Mouse (Mus musculus) naive thymus-derived CD4-positive, alpha-beta T cell, adult 5 months (primary cell): Measurements from ENCODE around the gene Gm3543. TPM values are rescaled to one million over a fixed set of nuclear protein-coding genes. Genes with fewer than 3 reads are reported as not detected.

Source experiments
- polyA plus RNA-seq: library from polyadenylated mRNA; unstranded; fragments of 100-300 nt; shearing (Covaris generic); gene quantifications from one replicate; pipeline ENCODE4 v1.2.1, GENCODE M21; 2017

Gene Gm3543
- not detected for polyA plus RNA-seq

DNA sequence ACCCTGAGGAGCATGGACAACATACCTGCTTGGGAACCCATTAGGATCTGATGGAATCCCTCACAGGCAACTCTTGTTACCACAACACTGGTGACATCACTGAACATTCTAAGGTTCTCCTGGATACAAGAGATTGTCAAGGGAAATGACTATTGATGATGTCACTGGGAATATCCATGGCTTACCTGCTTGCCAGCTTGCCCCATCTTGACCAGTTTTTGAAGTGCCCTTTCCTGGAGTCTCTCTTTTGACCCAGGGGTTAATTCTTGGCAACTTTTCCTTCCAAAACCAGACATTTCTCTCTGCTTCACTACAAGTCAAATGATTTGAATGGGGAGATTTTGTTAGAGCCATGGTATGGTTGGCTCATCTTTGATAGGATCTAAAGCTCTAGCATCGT lies at the start of gene Gm3543:
TSS of gene Gm3543 (minus strand) at position 101 of the 400 bp plus-strand sequence.

DNA sequence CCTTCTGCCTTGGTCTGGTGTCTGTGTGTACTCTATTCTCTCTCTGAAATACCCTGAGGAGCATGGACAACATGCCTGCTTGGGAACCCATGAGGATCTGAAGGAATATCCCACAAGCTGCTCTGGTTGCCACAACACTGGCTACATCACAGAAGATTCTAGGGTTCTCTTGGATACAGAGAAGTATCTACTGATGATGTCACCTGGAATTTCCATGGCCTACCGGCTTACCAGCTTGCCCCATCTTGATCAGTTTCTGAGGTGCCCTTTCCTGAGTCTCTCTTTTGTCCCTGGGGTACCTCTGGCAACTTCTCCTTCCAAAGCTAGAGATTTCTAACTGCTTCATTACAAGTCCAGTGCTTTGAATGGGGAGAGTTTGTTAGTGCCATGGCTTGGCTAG lies 15.3 kb downstream of the Gm3543 start, which contains the start of gene Gm6401:
TSS of gene Gm6401 (minus strand) at position 101 of the 400 bp plus-strand sequence.

DNA sequence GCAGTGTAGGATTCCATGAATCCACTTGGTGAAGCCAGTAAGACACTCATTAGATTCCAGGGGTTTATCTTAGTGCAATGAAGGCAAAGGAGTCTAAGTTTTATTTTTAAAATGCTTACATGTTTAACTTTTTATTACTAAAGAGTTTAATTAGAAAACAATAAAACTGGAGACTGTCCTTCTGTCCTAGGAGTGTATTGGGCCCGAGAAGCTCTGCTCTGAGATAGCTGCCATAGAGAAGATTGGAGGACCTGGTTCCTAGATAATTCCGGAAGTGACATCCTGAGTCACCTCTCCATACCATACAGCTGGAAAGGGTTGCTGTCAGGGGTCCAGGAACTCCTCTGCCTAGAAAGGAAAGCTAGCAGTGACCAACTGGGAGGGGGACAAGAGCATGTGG lies 39.4 kb downstream of the Gm3543 start, which contains the start of gene 1700024B05Rik:
TSS of gene 1700024B05Rik (plus strand) at position 301 of the 400 bp plus-strand sequence.

Other genes with a start within 250 kb of the Gm3543 start
- gene Gm7929, start 232.7 kb downstream of the Gm3543 start, polyA plus RNA-seq, result not detected
- gene Gm47189, start 210.9 kb downstream of the Gm3543 start, polyA plus RNA-seq, result not detected
- gene Gm7980, start 76.0 kb downstream of the Gm3543 start, polyA plus RNA-seq, result not detected
- not detected for gene 1700049E17Rik1, start 58.4 kb downstream of the Gm3543 start, polyA plus RNA-seq
- gene 1700024B05Rik, start 39.3 kb downstream of the Gm3543 start, polyA plus RNA-seq, result not detected
- not detected for gene Gm6401, start 15.4 kb downstream of the Gm3543 start, polyA plus RNA-seq
- gene Gm7951, start 134.0 kb upstream of the Gm3543 start, polyA plus RNA-seq, result not detected
- not detected for gene Gm17027, start 179.3 kb upstream of the Gm3543 start, polyA plus RNA-seq
- not detected for gene Gm3573, start 207.5 kb upstream of the Gm3543 start, polyA plus RNA-seq